Mouse (Mus musculus) left cerebral cortex, postnatal 36 days (tissue): ENCODE data around the gene Sesn1. TPM values are rescaled to one million over a fixed set of nuclear protein-coding genes. Genes with fewer than 3 reads are reported as not detected.
"Not testable (repeated sequence)": the region's sequence is repeated elsewhere in the genome, so short reads cannot be mapped to it uniquely, and the experiment has no call there.

ENCODE experiments used
- DNase-seq, 2 experiments: peaks; one replicate each; pipeline ENCODE4 v3.0.0; 2021 to 2022; ENCODE audit warnings: low spot score in 2 of 2, mixed read lengths in 1 of 2
- intact Hi-C: fragments of 180-260 bp; cut with DNase I; formaldehyde crosslinking; loops from one replicate; pipeline ENCODE4 v1.15.1; 2025
- total RNA-seq, 2 experiments: library from RNA; stranded (reverse); gene quantifications; 2 replicates each; pipeline ENCODE4 v1.2.3; 2021

Sesn1 gene
- total RNA-seq, 2 experiments from 2014 or later: 49.6 to 52.7 TPM

DNA sequence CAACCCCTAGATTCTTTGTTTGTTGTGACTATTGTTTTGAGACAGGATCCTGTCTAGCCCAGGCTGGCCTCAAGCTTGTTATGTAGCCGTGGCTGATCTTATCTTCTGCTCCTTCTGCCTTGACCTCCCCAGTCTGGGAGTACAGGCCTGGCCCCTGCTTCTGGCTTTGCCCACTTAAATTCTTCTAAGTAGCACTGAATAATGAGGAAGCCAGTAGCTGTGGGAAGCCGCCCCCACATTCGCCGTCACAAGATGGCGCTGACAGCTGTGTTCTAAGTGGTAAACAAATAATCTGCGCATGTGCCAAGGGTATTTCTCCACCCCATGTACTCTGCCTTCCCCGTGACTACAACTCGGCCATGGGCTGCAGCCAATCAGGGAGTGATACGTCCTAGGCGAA lies 142.6 kb downstream of the Sesn1 start:
- intact Hi-C loops, DNase-seq: not testable (repeated sequence)

DNA sequence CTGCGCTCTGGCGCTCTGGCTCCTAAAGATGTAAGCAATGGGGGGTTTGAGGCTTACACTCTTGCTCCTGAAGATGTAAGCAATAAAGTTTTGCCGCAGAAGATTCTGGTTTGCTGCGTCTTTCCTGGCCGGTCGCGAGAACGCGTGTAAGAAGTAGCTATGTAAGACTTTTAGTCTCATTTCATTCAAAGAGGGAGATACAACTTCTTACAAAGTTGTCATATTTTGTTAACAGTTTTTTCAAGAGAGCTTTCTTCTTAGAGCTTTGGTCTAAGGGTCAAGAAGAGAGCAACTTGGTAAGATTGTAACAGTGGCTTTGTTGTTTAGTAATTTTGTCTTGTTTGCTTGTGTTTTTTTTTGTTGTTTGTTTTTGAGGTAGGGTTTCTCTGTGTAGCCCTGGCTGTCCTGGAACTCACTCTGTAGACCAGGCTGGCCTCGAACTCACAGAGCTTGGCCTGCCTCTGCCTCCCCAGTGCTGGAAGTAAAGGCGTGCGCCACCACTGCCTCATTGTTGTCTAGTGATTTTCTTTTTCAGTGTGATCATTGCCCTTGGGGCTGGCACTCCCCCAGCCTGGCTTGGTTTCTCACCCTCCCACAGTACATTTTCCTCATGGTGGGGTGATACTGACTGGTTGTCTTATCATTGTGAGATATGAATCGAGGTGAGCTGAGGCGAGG lies 143.3 kb downstream of the Sesn1 start:
- intact Hi-C loops: no loop called here
- DNase-seq: no peak

DNA sequence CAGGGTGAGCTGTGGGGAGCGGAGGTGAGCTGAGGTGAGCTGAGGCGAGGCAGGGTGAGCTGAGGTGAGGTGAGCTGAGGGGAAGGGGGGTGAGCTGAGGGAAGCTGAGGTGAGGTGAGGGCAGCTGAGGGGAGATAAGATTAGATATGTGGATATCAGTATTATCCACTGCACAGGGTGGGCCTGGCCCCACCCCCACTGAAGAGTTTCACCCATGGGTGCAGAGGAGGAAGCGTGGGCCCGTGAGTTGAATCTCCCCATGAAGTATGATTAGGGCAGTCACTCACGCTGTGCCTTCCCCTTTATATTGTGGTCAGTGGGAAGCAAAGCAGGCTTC lies 143.8 kb downstream of the Sesn1 start:
- no peak for DNase-seq
- intact Hi-C loops: no loop called here

DNA sequence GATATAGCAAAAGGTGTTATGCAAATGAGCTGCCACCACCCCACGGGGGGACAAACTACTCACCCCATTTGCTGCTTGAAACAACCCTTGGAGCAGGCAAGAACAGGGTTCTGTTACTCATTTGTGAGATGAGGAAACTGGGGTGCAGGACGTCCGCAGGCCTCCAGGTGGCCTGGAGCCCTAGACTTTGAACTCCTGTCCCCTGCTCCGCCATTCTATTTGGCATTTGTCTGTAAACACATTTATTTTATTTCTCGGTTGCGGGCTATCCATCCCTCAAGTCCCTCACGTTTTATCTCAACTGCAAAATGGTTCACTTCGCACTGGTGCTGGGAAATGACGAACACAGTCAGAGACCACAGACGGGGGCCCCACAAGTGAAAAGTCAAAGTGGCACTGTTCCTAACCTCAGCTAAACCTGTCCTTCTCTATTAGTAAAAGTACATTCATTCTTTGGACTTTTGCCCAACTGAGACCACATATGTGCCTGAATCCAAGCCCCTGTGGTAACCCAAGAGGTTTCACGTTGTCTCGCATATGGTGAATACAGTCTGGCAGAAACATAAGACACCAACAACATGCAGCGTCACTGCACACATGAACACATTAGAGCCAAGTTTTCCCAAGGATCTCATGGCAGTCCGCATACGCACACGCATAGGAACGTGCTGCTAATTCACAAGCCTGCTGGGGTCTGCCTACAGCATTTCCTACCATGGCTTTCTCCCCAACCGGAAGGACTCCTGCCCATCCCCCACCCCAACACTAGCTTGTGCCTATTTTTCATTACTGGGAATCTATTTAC lies 147.9 kb downstream of the Sesn1 start:
- DNase-seq: no peak
- intact Hi-C loops: loop anchor here (5.0 kb wide), 1 partner anchor 125 kb away; no protein-coding TSS in a partner anchor

Other genes with a start within 250 kb of the Sesn1 start
- gene Ccdc162, start 93.3 kb upstream of the Sesn1 start, total RNA-seq: 1 to 10 TPM; 1.6 to 1.7 TPM
- gene Cep57l1, start 64 bp upstream of the Sesn1 start, total RNA-seq: 1 to 10 TPM; 7.0 to 7.4 TPM
- gene Armc2, start 208.5 kb downstream of the Sesn1 start, total RNA-seq: 10 to 100 TPM; 12.8 to 14.7 TPM